Mouse (Mus musculus): ENCODE measurements at regions not wholly inside any gene's neighbourhood (a gene's known extent, or its start where the extent isn't known, plus 50 kb on each side); places are given as distances from the start of the nearest gene placed in this dataset.
A peak's percentile ranks its signal among the peaks of the same experiment; 100 is the strongest.

DNA sequence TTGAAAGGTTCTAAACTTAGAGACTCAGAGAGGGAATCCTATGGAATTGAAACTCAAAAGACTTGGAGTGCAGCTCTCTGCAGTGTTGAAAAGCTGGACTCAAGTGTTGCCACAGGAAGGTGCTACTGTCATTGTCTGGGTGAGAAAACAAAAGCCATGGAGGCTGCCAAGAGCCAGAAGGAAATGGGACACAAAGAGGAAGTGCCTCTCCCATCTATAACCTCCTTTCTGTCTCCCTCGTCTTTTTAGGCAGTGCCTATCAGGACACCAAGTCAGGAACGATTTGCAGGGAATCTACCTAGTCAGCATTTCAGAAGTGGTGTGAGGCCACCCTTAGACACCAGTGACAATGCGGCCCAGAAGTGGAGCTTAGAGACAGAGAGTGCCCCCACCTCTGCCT is 138.5 kb upstream of the Slco3a1 start:
- no peak for DNase-seq (ENCODE audit: low spot score)

DNA sequence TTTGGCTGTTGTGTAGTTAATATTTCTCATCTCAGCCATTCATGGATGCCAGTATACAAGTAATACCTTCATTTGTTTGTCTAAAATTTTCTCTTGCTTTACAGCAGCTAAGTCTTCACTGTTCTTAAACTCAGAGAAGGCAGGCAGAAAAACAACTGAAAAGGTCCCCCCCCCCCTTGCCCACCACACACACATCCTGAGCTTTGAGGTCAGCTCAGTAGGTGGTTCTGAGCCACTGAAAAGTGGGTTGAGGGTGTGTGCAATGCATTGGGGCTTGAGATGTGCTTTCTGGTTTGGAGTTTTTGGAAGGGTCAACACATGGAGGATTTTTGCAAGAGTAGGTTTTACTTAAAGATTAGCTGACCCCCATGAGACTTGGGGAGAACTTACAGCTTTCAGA is 136.1 kb upstream of the Slco3a1 start:
- peak; percentile 67 for DNase-seq (ENCODE audit: low spot score)

DNA sequence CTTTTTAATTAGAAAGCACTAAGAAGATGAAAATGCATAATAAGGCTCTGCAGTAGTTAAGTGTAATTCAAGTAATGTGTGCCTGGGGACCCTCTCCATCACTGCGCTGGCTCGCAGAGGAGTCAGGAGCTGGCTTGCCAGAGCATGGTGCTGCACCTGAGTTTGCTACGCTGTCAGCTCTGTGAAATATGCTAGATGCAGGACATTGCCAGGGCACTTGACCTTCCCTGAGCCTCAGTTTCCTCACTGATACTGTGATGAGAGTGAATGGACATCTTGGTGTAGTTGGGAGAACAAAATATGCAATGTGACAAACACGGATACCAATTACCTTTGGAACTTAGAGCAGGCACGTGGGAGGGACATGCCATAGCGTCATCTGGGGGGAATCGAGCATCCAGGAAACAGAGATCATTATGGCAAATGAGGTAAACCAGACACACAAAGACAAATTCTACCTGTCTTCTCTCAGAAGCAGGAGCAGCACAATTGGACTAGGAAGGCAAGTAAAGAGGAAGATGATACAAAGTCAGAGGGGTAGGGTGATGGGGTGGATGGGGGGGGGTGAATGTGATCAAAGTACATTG is 133.6 kb upstream of the Slco3a1 start:
- DNase-seq (ENCODE audit: low spot score): no peak

DNA sequence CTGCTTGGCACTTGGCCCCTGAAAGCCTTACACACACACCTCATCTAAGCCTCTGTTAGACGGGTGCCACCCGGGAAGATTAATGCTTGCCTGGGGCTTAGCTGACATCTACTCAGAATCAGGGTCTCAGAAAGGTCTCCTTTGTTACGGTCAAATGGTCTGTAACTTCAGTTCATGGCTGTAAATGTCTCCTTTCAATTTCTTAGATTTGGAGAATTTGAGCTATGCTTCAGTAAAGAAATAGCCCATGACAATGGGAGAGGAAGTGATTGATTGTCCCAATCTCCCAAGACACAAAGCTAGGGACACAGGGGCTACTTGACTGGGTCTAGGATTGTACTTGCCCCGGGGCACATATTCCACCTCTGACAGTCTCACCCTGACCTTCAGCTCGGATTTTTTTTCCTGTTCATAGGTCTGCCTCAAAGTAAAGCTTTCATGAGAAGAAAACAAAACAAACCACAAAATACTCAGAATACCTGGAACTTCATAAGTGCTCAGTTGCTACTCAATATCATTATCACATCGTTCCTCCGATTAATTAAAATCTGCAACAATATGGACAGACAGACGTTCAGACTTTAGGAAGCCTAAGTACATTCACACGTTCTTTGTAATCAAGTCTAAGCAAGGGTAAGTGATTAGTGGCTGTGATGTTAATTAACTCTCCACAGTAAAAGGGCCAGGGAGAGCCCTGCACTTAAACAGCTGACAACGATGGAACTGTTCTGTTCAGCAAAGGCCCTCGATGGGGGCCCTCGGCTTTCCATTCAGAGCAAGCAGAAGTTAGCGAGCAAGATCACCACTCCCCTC is 132.9 kb upstream of the Slco3a1 start:
- DNase-seq (ENCODE audit: low spot score): no peak

DNA sequence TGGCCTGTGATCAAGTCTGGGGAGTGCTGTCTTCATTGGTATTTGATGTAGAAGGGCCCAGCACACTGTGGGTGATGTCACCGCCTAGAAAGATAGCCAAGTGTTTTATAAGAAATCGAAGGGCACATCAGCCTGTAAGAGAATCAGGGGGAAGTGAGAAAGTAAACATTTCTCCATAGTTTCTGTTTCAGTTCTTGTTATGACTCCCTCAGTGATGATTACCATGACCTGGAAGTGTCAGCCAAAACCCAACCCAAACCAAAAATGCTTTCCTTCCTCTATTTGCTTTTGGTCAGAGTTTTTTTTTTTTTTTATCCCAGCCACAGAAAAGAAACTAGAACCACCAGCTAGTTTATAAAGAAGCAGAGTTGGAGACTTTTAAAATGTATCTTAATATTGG is 129.4 kb upstream of the Slco3a1 start:
- no peak for DNase-seq (ENCODE audit: low spot score)

DNA sequence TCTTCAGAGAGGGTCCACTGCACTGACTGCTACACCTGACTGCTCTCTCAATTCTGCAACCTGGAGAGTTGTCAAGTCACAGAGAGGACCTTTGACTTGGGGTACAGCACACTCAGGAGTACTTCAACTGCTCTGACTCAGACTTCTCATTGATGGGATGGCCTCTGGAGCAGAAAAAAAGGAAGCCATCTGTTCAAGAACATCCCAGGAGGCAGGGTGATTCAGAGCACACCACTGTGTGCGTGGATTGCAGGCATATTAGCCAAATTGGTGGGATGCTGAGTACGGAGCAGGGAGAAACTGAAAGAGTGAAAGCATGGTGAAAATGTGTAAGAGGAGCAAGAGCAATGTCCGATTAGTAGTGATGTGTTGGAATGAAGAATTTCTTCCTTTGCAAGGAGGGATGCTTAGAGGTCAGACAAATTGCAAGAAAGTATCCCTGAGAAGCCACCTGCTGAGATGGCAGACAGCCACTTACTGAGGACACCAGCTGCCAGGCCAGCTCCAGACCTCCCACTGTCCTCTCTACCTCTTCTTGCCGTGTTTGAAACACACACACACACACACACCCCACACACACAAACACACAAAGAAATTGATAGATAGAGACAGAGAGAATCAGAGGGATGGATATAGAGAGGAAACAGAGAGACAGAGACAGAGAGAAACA is 119.2 kb upstream of the Slco3a1 start:
- no peak for DNase-seq (ENCODE audit: low spot score)

DNA sequence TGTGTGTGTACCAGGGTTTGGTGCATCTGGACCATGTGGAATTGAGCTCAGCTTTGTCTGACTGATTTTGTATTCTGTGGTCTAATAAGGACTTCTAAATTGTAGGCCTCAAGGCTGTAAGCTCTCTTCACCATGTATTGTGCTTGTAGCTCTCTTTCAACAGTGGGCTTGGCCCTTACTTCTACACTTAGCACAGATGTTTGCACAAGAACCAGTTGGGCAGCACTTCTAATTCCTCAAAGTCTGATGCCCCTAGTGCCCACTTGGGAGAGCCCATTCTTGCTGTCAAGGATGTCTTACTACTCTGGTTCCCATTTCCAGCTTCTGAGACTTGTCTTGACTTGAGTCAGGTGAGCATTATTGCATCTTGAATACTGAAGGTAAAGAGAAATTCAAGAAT is 114.5 kb upstream of the Slco3a1 start:
- no peak for DNase-seq (ENCODE audit: low spot score)

DNA sequence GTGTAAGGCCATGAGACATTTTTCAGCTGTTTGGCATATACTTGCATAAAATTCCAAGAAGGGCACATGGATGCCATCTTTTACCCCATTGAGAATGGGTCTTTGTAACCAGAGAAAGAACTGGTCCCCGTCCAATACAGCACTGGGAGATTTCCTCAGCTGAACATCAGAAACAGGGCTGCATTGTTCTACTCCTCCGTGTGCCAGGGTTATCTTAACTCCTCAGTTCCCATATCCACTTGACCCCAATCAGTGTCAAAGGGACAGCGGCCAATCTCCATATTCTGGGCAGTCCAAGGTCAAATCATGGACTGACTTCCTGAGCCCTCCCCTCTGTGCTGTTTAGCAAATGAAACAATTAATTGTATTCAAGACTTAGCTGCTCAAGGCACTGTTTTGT is 112.5 kb upstream of the Slco3a1 start:
- DNase-seq (ENCODE audit: low spot score): no peak

DNA sequence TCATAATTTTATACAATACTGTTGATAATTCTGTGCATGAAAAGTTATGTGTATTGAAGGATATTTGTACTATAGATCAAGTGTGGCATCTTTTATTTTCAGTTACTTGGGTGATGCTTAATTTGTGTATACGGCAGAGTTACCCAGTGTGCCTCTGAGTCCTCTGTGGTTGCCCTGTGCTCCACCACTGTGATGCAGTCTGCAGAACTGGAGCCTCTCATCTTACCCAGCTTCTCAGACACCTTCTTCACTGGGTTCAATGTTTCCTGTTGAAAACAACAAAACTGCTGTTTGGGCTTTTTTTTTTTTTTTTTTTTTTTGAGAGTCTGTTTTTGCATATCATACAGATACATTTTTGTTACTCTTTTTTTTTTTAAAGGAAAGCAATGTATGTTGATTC is 109.2 kb upstream of the Slco3a1 start:
- no peak for DNase-seq (ENCODE audit: low spot score)

DNA sequence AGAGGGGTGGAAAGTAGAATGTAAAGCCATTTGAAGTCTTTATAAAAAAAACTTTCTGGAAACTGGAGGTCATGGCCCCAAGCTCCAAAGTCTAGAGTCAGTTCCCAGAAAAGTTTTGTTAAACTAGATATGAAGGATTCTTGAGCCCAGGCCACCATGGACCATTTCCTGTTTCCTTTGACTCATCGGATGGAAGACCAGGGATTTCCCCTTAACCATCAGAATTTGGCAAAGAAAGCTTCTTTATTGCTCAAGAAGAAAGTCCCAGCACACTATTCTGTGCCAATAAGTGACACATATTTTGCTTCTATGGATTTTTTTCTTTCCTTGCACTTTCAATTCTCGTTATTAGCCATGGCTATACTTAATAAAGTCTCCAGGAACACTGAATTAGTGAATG is 92.7 kb upstream of the Slco3a1 start:
- no peak for DNase-seq (ENCODE audit: low spot score)

DNA sequence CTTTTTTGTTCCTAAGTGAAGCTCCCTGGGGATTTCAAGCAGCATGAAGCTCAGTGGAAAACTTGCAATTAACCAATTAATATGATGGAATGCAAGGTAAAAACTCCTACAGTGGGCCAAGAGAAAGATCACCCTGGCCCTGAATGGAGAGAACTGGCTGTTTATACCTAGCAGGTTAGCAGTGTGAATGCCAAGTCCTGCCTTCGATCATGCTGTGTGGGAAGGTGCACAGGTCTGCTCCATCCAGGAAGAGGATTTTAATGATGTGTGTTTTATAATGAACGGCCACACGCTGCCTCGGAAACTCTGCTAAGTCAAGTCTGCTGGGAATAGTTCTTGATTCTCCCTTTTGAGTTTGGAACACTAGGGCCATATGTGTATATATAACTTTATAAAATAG is 85.6 kb upstream of the Slco3a1 start:
- DNase-seq (ENCODE audit: low spot score): no peak

DNA sequence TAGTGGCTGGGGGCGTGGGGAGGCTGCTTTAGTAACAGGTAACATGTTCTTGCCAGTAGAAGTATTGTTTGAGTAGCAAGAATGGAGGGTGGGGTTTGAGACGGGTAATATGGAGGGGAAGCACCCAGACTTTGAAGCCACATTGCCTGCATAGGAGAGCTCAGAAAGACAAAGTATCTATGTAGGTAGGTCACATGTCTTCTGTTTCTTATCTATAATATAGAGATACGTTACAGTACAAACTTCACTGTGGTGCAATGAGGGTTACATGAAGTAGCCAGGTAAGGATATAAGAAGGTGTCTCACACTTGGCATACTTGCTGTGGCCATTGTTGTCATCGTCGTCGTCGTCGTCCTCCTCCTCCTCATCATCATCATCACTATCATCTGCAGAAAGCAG is 77.6 kb upstream of the Slco3a1 start:
- DNase-seq (ENCODE audit: low spot score): no peak

DNA sequence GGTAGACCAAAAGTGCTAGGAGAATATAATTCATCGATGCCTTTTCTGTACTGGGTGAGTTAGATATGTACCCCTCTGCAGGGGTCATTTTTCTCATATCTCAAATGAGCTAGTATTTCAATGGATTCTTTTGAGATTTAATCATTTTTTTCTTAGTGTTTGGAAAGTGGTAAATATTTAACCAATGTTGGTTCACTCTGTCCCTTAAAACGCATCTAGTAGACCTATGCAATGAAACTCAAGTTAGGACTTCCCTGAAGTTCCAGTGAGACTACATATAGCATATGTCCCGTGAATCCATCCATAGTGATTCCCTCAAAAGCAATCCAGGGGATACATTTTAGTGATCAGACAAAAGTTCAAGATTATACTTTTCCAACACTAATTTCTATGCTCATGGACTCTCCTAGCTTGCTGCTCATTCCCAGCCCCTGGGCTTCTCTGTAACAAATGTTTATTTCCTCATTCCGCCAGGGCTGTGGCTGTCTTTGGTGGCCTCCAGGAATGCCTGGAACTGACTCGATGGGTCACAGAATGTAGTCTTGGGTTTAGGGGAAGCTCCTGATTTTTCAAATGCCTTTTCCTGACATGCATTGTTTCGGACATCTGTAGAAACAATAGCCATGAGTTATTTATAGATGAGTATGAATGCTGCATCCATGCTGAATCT is 74.4 kb upstream of the Slco3a1 start:
- DNase-seq (ENCODE audit: low spot score): no peak

Measured in thymus, postnatal 0 days (tissue).